Mouse (Mus musculus): ENCODE data around the gene Prc1. TPM values are rescaled to one million over a fixed set of nuclear protein-coding genes. Genes with fewer than 3 reads are reported as not detected.

Prc1 gene
- 1.7 TPM for polyA plus RNA-seq (2014; fragmentation: Illumina TruSeq; extraction: RNeasy Lipid Tissue Mini Kit (QIAGEN cat#74804); ENCODE audit: insufficient read depth, low read depth, low replicate concordance)

DNA sequence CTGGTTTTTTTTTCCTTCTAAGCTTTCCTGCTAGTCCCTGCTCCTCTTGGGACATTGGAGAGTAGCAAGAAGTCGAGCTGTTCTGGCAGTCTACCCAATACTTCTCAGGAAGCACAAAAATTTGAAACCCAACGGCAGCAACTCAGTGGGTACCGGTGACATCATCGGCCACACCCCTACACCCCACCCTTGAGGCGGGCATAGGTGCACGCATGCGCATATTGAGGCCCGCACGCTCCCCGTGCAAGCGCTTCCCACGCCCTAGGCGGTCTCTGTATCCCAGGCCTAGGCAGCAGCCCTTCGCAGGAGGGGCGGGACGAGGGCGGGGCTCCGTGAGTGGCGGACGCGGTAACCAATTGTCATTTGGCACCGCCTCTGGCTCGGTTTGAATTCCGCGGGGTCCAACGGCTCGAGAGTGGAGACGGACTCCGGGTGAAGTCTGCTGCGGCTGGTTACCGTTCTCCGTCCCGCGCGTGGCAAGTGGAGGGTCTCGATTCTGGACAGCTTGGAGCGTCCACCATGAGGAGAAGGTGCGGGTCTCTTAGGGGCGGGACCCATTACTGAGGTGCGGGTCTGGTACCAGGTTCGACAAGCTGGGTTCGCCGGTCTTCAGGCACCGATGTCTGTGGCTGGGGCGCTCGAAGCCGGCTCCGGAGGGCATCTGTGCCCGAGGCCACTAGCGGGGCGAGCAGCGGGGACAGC, at the start of gene Prc1:
Gene Prc1 (plus strand): TSS at position 389 of the 702 bp plus-strand sequence.

GRCm38 (mm10) chr7:80246148-80246721, 48.0 kb upstream of the Prc1 start, which contains the start of gene Ttll13:
Ttll13 (plus strand) TSS chr7:80246376.

GRCm38 (mm10) chr7:80260625-80261371, 33.5 kb upstream of the Prc1 start, which contains the start of gene Ngrn:
Ngrn (plus strand) TSS chr7:80261215.

GRCm38 (mm10) chr7:80268897-80269750, 25.1 kb upstream of the Prc1 start, which contains the start of gene Vps33b:
Vps33b (plus strand) TSS chr7:80269649.

GRCm38 (mm10) chr7:80324043-80324815, 30.0 kb downstream of the Prc1 start, which contains the start of gene Rccd1:
Rccd1 (minus strand) TSS chr7:80324454.

DNA sequence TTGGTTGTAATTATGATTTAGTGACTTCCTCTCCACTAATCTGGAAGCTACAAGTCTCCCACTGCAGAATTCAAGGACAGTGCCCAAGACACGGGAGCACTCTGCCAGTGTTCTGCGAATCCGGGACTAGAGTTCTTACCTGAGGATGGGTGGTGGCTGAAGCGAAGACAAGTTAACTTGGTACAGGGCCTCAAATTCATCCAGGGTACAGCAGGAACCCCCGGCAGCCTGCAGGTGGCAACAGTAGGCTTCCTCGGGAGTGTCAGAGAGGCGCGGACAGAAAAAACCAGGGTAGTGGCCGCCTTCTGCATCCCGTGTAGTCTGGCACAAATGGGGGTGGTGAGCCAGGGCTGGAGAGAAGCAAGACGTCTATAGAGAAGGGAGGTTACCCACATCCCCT, 46.5 kb downstream of the Prc1 start, which contains the start of gene Unc45a:
Gene Unc45a (minus strand): TSS at position 213 of the 400 bp plus-strand sequence.

GRCm38 (mm10) chr7:80342858-80343257, 48.6 kb downstream of the Prc1 start, which contains the start of gene Hddc3:
Hddc3 (plus strand) TSS chr7:80343104.

Other genes with a start within 250 kb of the Prc1 start
- 115 TPM for gene Idh2, start 179.1 kb upstream of the Prc1 start, polyA plus RNA-seq (2014; fragmentation: Illumina TruSeq; extraction: RNeasy Lipid Tissue Mini Kit (QIAGEN cat#74804); ENCODE audit: insufficient read depth, low read depth, low replicate concordance)
- gene Sema4b, start 107.6 kb upstream of the Prc1 start, polyA plus RNA-seq (2014; fragmentation: Illumina TruSeq; extraction: RNeasy Lipid Tissue Mini Kit (QIAGEN cat#74804); ENCODE audit: insufficient read depth, low read depth, low replicate concordance), result 4.1 TPM
- gene Cib1, start 61.6 kb upstream of the Prc1 start, polyA plus RNA-seq (2014; fragmentation: Illumina TruSeq; extraction: RNeasy Lipid Tissue Mini Kit (QIAGEN cat#74804); ENCODE audit: insufficient read depth, low read depth, low replicate concordance), result 95.7 TPM
- gene Gdpgp1, start 61.6 kb upstream of the Prc1 start, polyA plus RNA-seq (2014; fragmentation: Illumina TruSeq; extraction: RNeasy Lipid Tissue Mini Kit (QIAGEN cat#74804); ENCODE audit: insufficient read depth, low read depth, low replicate concordance), result 1.6 TPM
- 0.74 TPM for gene Ttll13, start 48.1 kb upstream of the Prc1 start, polyA plus RNA-seq (2014; fragmentation: Illumina TruSeq; extraction: RNeasy Lipid Tissue Mini Kit (QIAGEN cat#74804); ENCODE audit: insufficient read depth, low read depth, low replicate concordance)
- 36.1 TPM for gene Ngrn, start 33.2 kb upstream of the Prc1 start, polyA plus RNA-seq (2014; fragmentation: Illumina TruSeq; extraction: RNeasy Lipid Tissue Mini Kit (QIAGEN cat#74804); ENCODE audit: insufficient read depth, low read depth, low replicate concordance)
- 7.7 TPM for gene Vps33b, start 24.8 kb upstream of the Prc1 start, polyA plus RNA-seq (2014; fragmentation: Illumina TruSeq; extraction: RNeasy Lipid Tissue Mini Kit (QIAGEN cat#74804); ENCODE audit: insufficient read depth, low read depth, low replicate concordance)
- 7.9 TPM for gene Rccd1, start 30.0 kb downstream of the Prc1 start, polyA plus RNA-seq (2014; fragmentation: Illumina TruSeq; extraction: RNeasy Lipid Tissue Mini Kit (QIAGEN cat#74804); ENCODE audit: insufficient read depth, low read depth, low replicate concordance)
- gene Unc45a, start 46.6 kb downstream of the Prc1 start, polyA plus RNA-seq (2014; fragmentation: Illumina TruSeq; extraction: RNeasy Lipid Tissue Mini Kit (QIAGEN cat#74804); ENCODE audit: insufficient read depth, low read depth, low replicate concordance), result 26.9 TPM
- gene Hddc3, start 48.7 kb downstream of the Prc1 start, polyA plus RNA-seq (2014; fragmentation: Illumina TruSeq; extraction: RNeasy Lipid Tissue Mini Kit (QIAGEN cat#74804); ENCODE audit: insufficient read depth, low read depth, low replicate concordance), result 11.1 TPM
- 13.0 TPM for gene Man2a2, start 76.9 kb downstream of the Prc1 start, polyA plus RNA-seq (2014; fragmentation: Illumina TruSeq; extraction: RNeasy Lipid Tissue Mini Kit (QIAGEN cat#74804); ENCODE audit: insufficient read depth, low read depth, low replicate concordance)
- gene Fes, start 93.5 kb downstream of the Prc1 start, polyA plus RNA-seq (2014; fragmentation: Illumina TruSeq; extraction: RNeasy Lipid Tissue Mini Kit (QIAGEN cat#74804); ENCODE audit: insufficient read depth, low read depth, low replicate concordance), result 15.8 TPM
- 29.6 TPM for gene Furin, start 111.0 kb downstream of the Prc1 start, polyA plus RNA-seq (2014; fragmentation: Illumina TruSeq; extraction: RNeasy Lipid Tissue Mini Kit (QIAGEN cat#74804); ENCODE audit: insufficient read depth, low read depth, low replicate concordance)
- gene Blm, start 240.7 kb downstream of the Prc1 start, polyA plus RNA-seq (2014; fragmentation: Illumina TruSeq; extraction: RNeasy Lipid Tissue Mini Kit (QIAGEN cat#74804); ENCODE audit: insufficient read depth, low read depth, low replicate concordance), result 0.68 TPM

Measured in lung, adult 10 weeks (tissue).